ENCODE assay signal across 8 mouse cellular contexts in the genomic region with DNA sequence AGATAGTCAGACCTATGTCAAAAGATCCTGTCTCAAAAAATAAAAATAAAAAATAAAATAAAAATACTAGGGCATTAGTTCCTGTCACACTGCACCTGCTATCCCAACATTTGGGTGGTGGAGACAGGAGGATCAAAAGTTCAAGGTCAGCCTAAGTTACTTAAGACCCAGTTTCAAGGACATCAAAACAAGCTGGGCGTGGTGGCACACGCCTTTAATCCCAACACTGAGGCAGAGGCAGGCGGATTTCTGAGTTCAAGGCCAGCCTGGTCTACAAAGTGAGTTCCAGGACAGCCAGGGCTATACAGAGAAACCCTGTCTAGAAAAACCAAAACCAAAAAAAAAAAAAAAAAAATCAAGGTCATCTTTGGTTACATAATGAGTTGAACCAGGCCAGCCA. TPM values are rescaled to one million over a fixed set of nuclear protein-coding genes. Genes with fewer than 3 reads are reported as not detected.
A peak's percentile ranks its signal among the peaks of the same experiment; 100 is the strongest.
DNase-seq lines count a peak whose midpoint lies in the region; ATAC-seq and TF ChIP-seq lines count a peak whose summit lies in the region.
"Not testable (repeated sequence)": the region's sequence is repeated elsewhere in the genome, so short reads cannot be mapped to it uniquely, and the experiment has no call there.

No protein-coding gene starts in this region.

- H3K4me3 ChIP-seq in brown adipose tissue, adult 24 weeks (ENCODE audit: insufficient read depth, low read depth, low read length); forebrain, embryonic 10.5 days; heart, embryonic 12.5 days; hindbrain, embryonic 13.5 days; intestine, postnatal 0 days (ENCODE audit: low read depth, low read length); limb, embryonic 15.5 days; midbrain, embryonic 15.5 days; stomach, embryonic 16.5 days (replicated peaks; ENCODE audit: low read length): not testable (repeated sequence)

- not testable (repeated sequence) for H3K4me1 ChIP-seq in brown adipose tissue, adult 24 weeks (ENCODE audit: control insufficient read depth, insufficient read depth, insufficient read length, low read length); heart, embryonic 12.5 days (replicated peaks); intestine, postnatal 0 days (replicated peaks; ENCODE audit: control insufficient read depth, insufficient read depth, low read length); stomach, embryonic 16.5 days (ENCODE audit: control insufficient read depth, insufficient read depth, low read length)
- peaks cover 30% of the 10 kb centered on the region for H3K4me1 ChIP-seq in forebrain, embryonic 10.5 days
- peaks cover 18% of the 10 kb centered on the region for H3K4me1 ChIP-seq in hindbrain, embryonic 13.5 days (replicated peaks)
- H3K4me1 ChIP-seq in limb, embryonic 15.5 days, result peaks cover 11% of the 10 kb centered on the region
- H3K4me1 ChIP-seq in midbrain, embryonic 15.5 days, result peaks cover 13% of the 10 kb centered on the region

- not testable (repeated sequence) for H3K9ac ChIP-seq in heart, embryonic 12.5 days; hindbrain, embryonic 13.5 days; intestine, postnatal 0 days (ENCODE audit: low read depth, low read length); limb, embryonic 15.5 days; midbrain, embryonic 15.5 days; stomach, embryonic 16.5 days (ENCODE audit: low read length)

- H3K9me3 ChIP-seq in forebrain, embryonic 10.5 days; heart, embryonic 12.5 days (replicated peaks); hindbrain, embryonic 13.5 days; intestine, postnatal 0 days (ENCODE audit: control insufficient read depth); limb, embryonic 15.5 days; midbrain, embryonic 15.5 days; stomach, embryonic 16.5 days (replicated peaks; ENCODE audit: control insufficient read depth, low read length): not testable (repeated sequence)

- H3K27ac ChIP-seq in brown adipose tissue, adult 24 weeks (replicated peaks; ENCODE audit: low read depth, low read length), result 0 out of 2 replicates have a peak overlapping the region, but pooled peaks have one; percentile 5
- peak overlapping the region; percentile 95 for H3K27ac ChIP-seq in forebrain, embryonic 10.5 days
- H3K27ac ChIP-seq in heart, embryonic 12.5 days (ENCODE audit: poor library complexity, severe bottlenecking); intestine, postnatal 0 days (ENCODE audit: low read depth, low read length); stomach, embryonic 16.5 days (ENCODE audit: low read length): not testable (repeated sequence)
- H3K27ac ChIP-seq in hindbrain, embryonic 13.5 days, result peak overlapping the region; percentile 78
- peak overlapping the region; percentile 71; the same call in 1 of the 2 replicates for H3K27ac ChIP-seq in limb, embryonic 15.5 days
- peak overlapping the region; percentile 77; the same call in 1 of the 2 replicates for H3K27ac ChIP-seq in midbrain, embryonic 15.5 days

- TF ChIP-seq CTCF in intestine, postnatal 0 days (IDR thresholded peaks at IDR 0.05; ENCODE audit: low read depth), result not testable (repeated sequence)

- ATAC-seq in heart, embryonic 12.5 days (ENCODE audit: insufficient number of reproducible peaks, low FRiP score); hindbrain, embryonic 13.5 days (ENCODE audit: low FRiP score); intestine, postnatal 0 days; limb, embryonic 15.5 days (ENCODE audit: insufficient number of reproducible peaks, low FRiP score, low TSS enrichment, low read depth); midbrain, embryonic 15.5 days (replicated peaks); stomach, embryonic 16.5 days (ENCODE audit: insufficient read depth, low FRiP score): not testable (repeated sequence)

- DNase-seq in forebrain, embryonic 10.5 days (ENCODE audit: extremely low spot score, low spot score), result not testable (repeated sequence)

- peak overlapping the region; percentile 65; the same call in 1 of the 2 replicates for H3K4me2 ChIP-seq in heart, embryonic 12.5 days
- not testable (repeated sequence) for H3K4me2 ChIP-seq in hindbrain, embryonic 13.5 days; limb, embryonic 15.5 days; midbrain, embryonic 15.5 days
- peak overlapping the region; percentile 57; the same call in 1 of the 2 replicates for H3K4me2 ChIP-seq in intestine, postnatal 0 days (replicated peaks; ENCODE audit: low read depth)
- H3K4me2 ChIP-seq in stomach, embryonic 16.5 days (ENCODE audit: low read depth, low read length), result peak overlapping the region; percentile 53

- H3K27me3 ChIP-seq in forebrain, embryonic 10.5 days (ENCODE audit: poor library complexity, severe bottlenecking); heart, embryonic 12.5 days (replicated peaks); hindbrain, embryonic 13.5 days; intestine, postnatal 0 days (replicated peaks; ENCODE audit: control insufficient read depth, insufficient read depth, low read length); limb, embryonic 15.5 days; midbrain, embryonic 15.5 days (replicated peaks); stomach, embryonic 16.5 days (ENCODE audit: control insufficient read depth, insufficient read depth, low read length): not testable (repeated sequence)

- 93% methylated on average over 3 of the region's 3 CpGs for WGBS in forebrain, embryonic 10.5 days
- WGBS in heart, embryonic 12.5 days, result 86% methylated on average over 3 of the region's 3 CpGs
- WGBS in hindbrain, embryonic 13.5 days, result 95% methylated on average over 3 of the region's 3 CpGs
- 87% methylated on average over 3 of the region's 3 CpGs for WGBS in intestine, postnatal 0 days
- WGBS in limb, embryonic 15.5 days, result 97% methylated on average over 3 of the region's 3 CpGs
- WGBS in midbrain, embryonic 15.5 days, result 88% methylated on average over 3 of the region's 3 CpGs
- WGBS in stomach, embryonic 16.5 days, result 96% methylated on average over 3 of the region's 3 CpGs

- not testable (repeated sequence) for H3K36me3 ChIP-seq in forebrain, embryonic 10.5 days (replicated peaks); heart, embryonic 12.5 days; hindbrain, embryonic 13.5 days; intestine, postnatal 0 days (ENCODE audit: control insufficient read depth, insufficient read depth); limb, embryonic 15.5 days; midbrain, embryonic 15.5 days (replicated peaks); stomach, embryonic 16.5 days (ENCODE audit: control insufficient read depth, insufficient read depth, low read length)

RNA-seq across cellular contexts. Expression of a gene that starts 16.9 kb away (rescaled TPM):
- 1.2 and 1.5 TPM in 2 replicates for polyA plus RNA-seq in brown adipose tissue, adult 24 weeks (2012; ENCODE audit: insufficient read depth, insufficient read length, missing spikeins)
- polyA plus RNA-seq in forebrain, embryonic 10.5 days (2016; fragmentation: Nextera tagmentation; extraction: Ambion mirVana), result 13.3 and 13.5 TPM in 2 replicates
- polyA plus RNA-seq in heart, embryonic 12.5 days (2016; fragmentation: Nextera tagmentation; extraction: Ambion mirVana), result 6.6 and 7.4 TPM in 2 replicates
- polyA plus RNA-seq in hindbrain, embryonic 13.5 days (2015; fragmentation: Nextera tagmentation; extraction: Ambion mirVana), result 14.0 and 14.4 TPM in 2 replicates
- polyA plus RNA-seq in intestine, postnatal 0 days (2015; fragmentation: Nextera tagmentation; extraction: Ambion mirVana), result 967 and 1,051 TPM in 2 replicates
- polyA plus RNA-seq in limb, embryonic 15.5 days (2015; fragmentation: Nextera tagmentation; extraction: Ambion mirVana), result 34.1 and 49.8 TPM in 2 replicates
- 11.5 and 12.4 TPM in 2 replicates for polyA plus RNA-seq in midbrain, embryonic 15.5 days (2015; fragmentation: Nextera tagmentation; extraction: Ambion mirVana)
- polyA plus RNA-seq in stomach, embryonic 16.5 days (2015; fragmentation: Nextera tagmentation; extraction: Ambion mirVana), result 22.6 and 27.9 TPM in 2 replicates

RNA-seq across cellular contexts. Expression of a gene that starts 45.4 kb away (rescaled TPM):
- polyA plus RNA-seq in brown adipose tissue, adult 24 weeks (2012; ENCODE audit: insufficient read depth, insufficient read length, missing spikeins), result 32.7 and 34.6 TPM in 2 replicates
- 48.1 and 49.5 TPM in 2 replicates for polyA plus RNA-seq in forebrain, embryonic 10.5 days (2016; fragmentation: Nextera tagmentation; extraction: Ambion mirVana)
- polyA plus RNA-seq in heart, embryonic 12.5 days (2016; fragmentation: Nextera tagmentation; extraction: Ambion mirVana), result 24.7 TPM in 2 replicates
- 41.5 and 47.7 TPM in 2 replicates for polyA plus RNA-seq in hindbrain, embryonic 13.5 days (2015; fragmentation: Nextera tagmentation; extraction: Ambion mirVana)
- 14.1 TPM in 2 replicates for polyA plus RNA-seq in intestine, postnatal 0 days (2015; fragmentation: Nextera tagmentation; extraction: Ambion mirVana)
- 22.2 and 29.0 TPM in 2 replicates for polyA plus RNA-seq in limb, embryonic 15.5 days (2015; fragmentation: Nextera tagmentation; extraction: Ambion mirVana)
- 30.2 and 36.3 TPM in 2 replicates for polyA plus RNA-seq in midbrain, embryonic 15.5 days (2015; fragmentation: Nextera tagmentation; extraction: Ambion mirVana)
- polyA plus RNA-seq in stomach, embryonic 16.5 days (2015; fragmentation: Nextera tagmentation; extraction: Ambion mirVana), result 18.6 and 22.0 TPM in 2 replicates

Comparison
In these comparisons a context has a peak if more than half of its experiments do, and no peak if none do; other contexts are left out.
1. RNA of a gene that starts 16.9 kb away (polyA plus RNA-seq): 967 to 1,051 TPM in intestine, postnatal 0 days; 34.1 to 49.8 TPM in limb, embryonic 15.5 days, 22.6 to 27.9 TPM in stomach, embryonic 16.5 days, 14.0 to 14.4 TPM in hindbrain, embryonic 13.5 days, 13.3 to 13.5 TPM in forebrain, embryonic 10.5 days, 11.5 to 12.4 TPM in midbrain, embryonic 15.5 days, 6.6 to 7.4 TPM in heart, embryonic 12.5 days and 1.2 to 1.5 TPM in brown adipose tissue, adult 24 weeks; every median in the first group is over 10 times any median in the second.